Mouse (Mus musculus) limb, embryonic 13.5 days (tissue): ENCODE data around the gene Trim62. TPM values are rescaled to one million over a fixed set of nuclear protein-coding genes. Genes with fewer than 3 reads are reported as not detected.

ENCODE experiments used
- ATAC-seq: fragments of 200-750 bp; cut with Nextera tagmentation; 2 replicates; pipeline ENCODE4 v1.8.0; 2017; ENCODE audit warnings: low read depth, moderate number of reproducible peaks, moderate TSS enrichment; ENCODE audit not compliant: low FRiP score
- H3K27ac ChIP-seq: fragments of 300-500 bp; sonication (generic); 2 replicates; pipeline ENCODE4 v1.5.1; 2015; ENCODE audit warnings: inconsistent platforms, mild to moderate bottlenecking, moderate library complexity
- H3K27me3 ChIP-seq: fragments of 300-500 bp; sonication (generic); 2 replicates; pipeline ENCODE4 v1.6.1; 2015; ENCODE audit warnings: mild to moderate bottlenecking, inconsistent platforms
- H3K36me3 ChIP-seq: fragments of 300-500 bp; sonication (generic); 2 replicates; pipeline ENCODE4 v1.6.1; 2015; ENCODE audit warnings: inconsistent platforms, mild to moderate bottlenecking, moderate library complexity
- H3K4me1 ChIP-seq: fragments of 300-500 bp; sonication (generic); 2 replicates; pipeline ENCODE4 v1.6.1; 2015; ENCODE audit warnings: inconsistent platforms
- H3K4me2 ChIP-seq: fragments of 300-500 bp; sonication (generic); replicated peaks from 2 replicates; pipeline ENCODE4 v1.6.1; 2015; ENCODE audit warnings: inconsistent platforms, mild to moderate bottlenecking, moderate library complexity
- H3K4me3 ChIP-seq: fragments of 300-500 bp; sonication (generic); 2 replicates; pipeline ENCODE4 v1.5.1; 2015; ENCODE audit warnings: moderate library complexity, mild to moderate bottlenecking, inconsistent platforms
- H3K9ac ChIP-seq: fragments of 300-500 bp; sonication (generic); 2 replicates; pipeline ENCODE4 v1.6.1; 2015; ENCODE audit warnings: mild to moderate bottlenecking, inconsistent platforms
- H3K9me3 ChIP-seq: fragments of 300-500 bp; sonication (generic); 2 replicates; pipeline ENCODE4 v1.6.1; 2016; ENCODE audit warnings: inconsistent platforms
- WGBS: fragments of 180-500 bp; shearing (Covaris S2); methylation state at CpG from one replicate; pipeline ENCODE4 v1.1.7; 2015; 5-methylcytosine and 5-hydroxymethylcytosine counted together
- polyA plus RNA-seq: library from polyadenylated mRNA; unstranded; fragments of >200 nt; fragmentation: Nextera tagmentation; extraction: Ambion mirVana; gene quantifications from 2 replicates; pipeline ENCODE4 v1.2.1, GENCODE M21; 2015

The Trim62 gene
- 6.7 and 7.6 TPM in 2 replicates for polyA plus RNA-seq

DNA sequence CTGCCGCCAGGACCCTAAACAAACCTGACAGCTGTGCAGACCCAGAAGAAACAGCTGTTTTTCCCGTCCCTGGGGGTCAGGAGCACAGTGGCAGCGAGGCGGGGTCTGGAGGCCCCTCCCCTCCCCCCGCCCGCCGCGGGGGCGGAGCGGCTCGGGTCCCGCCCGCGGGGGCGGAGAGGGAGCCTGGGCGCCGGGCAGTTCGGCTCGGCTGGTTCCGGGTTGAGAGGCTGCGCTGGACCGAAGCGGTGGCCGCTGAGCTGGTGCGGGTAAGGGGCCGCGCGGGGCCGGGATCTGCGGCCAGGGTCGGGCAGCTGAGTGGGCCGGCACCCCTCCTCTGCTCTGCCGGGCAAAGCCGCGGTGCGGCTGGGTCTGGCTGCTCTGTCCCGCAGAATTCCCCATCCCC, at the start of gene Trim62:
Gene Trim62 (plus strand): TSS at position 202 of the 403 bp plus-strand sequence.
- H3K4me3 ChIP-seq: peak within 1 kb of the TSS; percentile 84
- WGBS: 0% methylated on average over 35 of the region's 37 CpGs
- H3K4me2 ChIP-seq: peak within 1 kb of the TSS; percentile 98
- peak within 1 kb of the TSS; percentile 58 for H3K27ac ChIP-seq
- peak; percentile 72 for ATAC-seq
- peaks cover 5% of the 10 kb centered on the region; the same call in 1 of the 2 replicates for H3K36me3 ChIP-seq
- H3K9me3 ChIP-seq: 0 out of 2 replicates have a peak, but pooled peaks cover 7% of the 10 kb centered on the region
- H3K27me3 ChIP-seq: no peaks in the 10 kb centered on the region
- peak within 1 kb of the TSS; percentile 76 for H3K9ac ChIP-seq
- H3K4me1 ChIP-seq: peaks cover 53% of the 10 kb centered on the region

DNA sequence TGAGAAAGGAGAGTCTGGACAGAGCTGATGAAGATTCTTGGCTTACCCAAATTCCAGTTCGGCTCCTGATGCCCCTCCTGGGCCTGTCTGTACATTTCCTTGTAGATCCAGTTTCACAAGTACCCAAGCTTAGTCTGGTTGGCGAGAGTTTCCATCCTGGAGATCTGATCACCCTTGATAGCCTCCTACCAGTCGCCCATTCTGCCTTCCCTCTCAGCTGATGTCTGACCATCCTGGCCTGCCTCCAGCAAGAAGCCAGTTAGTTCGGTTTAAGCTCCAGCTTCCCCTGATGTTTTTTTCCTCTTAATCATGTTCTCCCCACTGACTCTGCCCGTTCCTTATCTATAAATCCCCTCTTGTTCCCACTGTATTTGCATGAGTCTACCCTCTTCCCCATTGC, 45.2 kb upstream of the Trim62 start:
- Histone ChIP-seq H3K27me3 (no peaks in the 10 kb centered on the region), H3K9ac (no peak overlapping the region), H3K27ac (no peak overlapping the region), H3K4me2 (no peak overlapping the region), H3K36me3 (no peaks in the 10 kb centered on the region), H3K9me3 (no peaks in the 10 kb centered on the region), H3K4me1 (peaks cover 32% of the 10 kb centered on the region), H3K4me3 (no peak overlapping the region)
- no peak for ATAC-seq
- 49% methylated on average over 5 of the region's 5 CpGs for WGBS

DNA sequence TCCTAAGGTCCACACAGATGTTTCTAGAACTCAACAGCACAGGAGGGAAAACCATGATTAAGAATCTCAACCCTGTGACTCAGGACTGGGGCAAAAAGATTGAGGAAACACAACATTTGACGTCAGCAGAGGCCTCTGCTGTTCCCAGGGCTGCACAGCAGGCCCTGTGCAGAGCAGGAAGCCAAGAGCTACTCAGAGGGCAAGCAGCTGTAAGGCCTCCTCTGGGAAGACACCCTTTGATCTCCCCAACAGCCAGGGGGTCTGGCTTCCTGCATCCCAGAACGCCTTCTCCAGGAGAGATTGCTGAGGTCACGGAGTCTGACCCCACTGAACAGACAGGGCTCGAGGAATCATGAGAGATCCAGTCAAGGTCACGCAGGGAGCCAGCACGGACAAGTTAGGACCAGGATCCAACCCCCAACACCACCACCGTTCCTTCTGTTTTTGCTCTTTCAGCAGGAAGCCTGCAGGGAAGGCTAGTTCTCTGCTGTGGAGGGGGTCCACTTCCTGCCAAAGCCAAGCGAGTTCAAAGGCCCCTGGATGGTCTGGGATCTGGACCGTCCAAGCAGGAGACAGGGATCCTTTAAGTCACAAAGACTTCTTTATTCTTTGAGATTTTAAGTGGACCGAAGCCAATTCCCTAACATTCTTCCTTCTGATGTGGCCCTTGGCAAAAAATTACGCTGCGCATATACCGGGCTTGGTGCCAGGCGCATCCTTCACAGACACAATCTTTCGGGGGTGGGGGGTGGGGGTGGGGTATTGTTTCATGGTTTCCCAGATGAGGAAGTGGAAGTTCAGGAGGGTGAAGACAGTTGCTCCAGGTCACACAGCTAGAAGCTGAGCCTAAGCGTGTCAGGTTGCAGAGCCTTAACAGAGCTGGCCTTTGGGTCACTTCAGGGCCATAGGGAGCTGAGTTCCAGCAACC, 43.3 kb upstream of the Trim62 start:
- no peaks in the 10 kb centered on the region for H3K9me3 ChIP-seq
- ATAC-seq: peak; percentile 25; the same call in 1 of the 2 replicates
- H3K27ac ChIP-seq: peak overlapping the region; percentile 72
- H3K4me2 ChIP-seq: no peak overlapping the region
- no peak overlapping the region for H3K9ac ChIP-seq
- H3K27me3 ChIP-seq: no peaks in the 10 kb centered on the region
- WGBS: 28% methylated on average over 16 of the region's 16 CpGs
- H3K4me3 ChIP-seq: no peak overlapping the region
- H3K4me1 ChIP-seq: peaks cover 35% of the 10 kb centered on the region
- no peaks in the 10 kb centered on the region for H3K36me3 ChIP-seq

DNA sequence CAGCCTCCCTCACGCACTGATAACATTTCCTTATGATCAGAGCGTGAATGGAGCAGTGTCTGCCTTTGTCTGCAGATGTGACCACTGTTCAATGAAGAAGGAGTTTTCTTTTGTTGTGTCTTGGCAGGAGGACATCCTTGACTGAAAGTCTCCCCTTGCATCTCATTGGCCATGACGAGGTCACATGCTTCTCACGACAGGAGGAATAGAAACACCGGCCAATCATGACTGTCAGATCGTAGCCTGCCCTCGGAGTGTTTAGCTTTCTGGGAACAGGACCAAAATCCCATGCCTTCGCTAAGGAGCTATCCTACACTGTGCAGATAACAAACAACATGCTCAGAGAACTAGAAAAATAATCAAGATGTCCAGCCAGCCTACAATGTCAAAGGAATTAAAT, 42.1 kb upstream of the Trim62 start:
- no peaks in the 10 kb centered on the region for H3K36me3 ChIP-seq
- H3K9ac ChIP-seq: no peak overlapping the region
- no peaks in the 10 kb centered on the region for H3K27me3 ChIP-seq
- no peak overlapping the region for H3K4me3 ChIP-seq
- H3K27ac ChIP-seq: no peak overlapping the region
- H3K4me1 ChIP-seq: peaks cover 35% of the 10 kb centered on the region
- H3K9me3 ChIP-seq: no peaks in the 10 kb centered on the region
- no peak overlapping the region for H3K4me2 ChIP-seq
- WGBS: 79% methylated on average over 8 of the region's 8 CpGs
- no peak for ATAC-seq

DNA sequence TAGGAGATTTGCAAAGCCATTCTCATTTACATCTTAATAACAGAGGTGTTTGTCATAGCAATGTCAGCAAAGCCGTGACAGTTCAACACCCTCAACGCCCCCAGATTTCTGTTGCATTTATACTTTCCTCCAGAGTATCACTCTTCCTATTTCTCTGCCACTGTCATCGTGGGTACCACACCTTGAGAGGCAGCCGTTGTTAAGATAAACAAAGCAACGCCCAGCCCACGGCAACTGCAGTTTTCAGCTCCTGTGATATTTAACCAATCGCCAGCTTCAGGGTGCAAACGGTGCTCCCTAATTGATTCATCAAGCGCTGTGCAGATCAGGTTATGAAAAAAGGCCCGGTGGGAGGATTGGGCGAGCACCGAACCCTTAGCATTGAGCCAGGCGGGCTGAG, 38.8 kb upstream of the Trim62 start:
- WGBS: 39% methylated on average over 13 of the region's 13 CpGs
- Histone ChIP-seq H3K27ac (no peak overlapping the region), H3K27me3 (no peaks in the 10 kb centered on the region), H3K9ac (no peak overlapping the region), H3K36me3 (no peaks in the 10 kb centered on the region), H3K4me2 (no peak overlapping the region), H3K9me3 (no peaks in the 10 kb centered on the region), H3K4me1 (peaks cover 16% of the 10 kb centered on the region), H3K4me3 (no peak overlapping the region)
- no peak for ATAC-seq

DNA sequence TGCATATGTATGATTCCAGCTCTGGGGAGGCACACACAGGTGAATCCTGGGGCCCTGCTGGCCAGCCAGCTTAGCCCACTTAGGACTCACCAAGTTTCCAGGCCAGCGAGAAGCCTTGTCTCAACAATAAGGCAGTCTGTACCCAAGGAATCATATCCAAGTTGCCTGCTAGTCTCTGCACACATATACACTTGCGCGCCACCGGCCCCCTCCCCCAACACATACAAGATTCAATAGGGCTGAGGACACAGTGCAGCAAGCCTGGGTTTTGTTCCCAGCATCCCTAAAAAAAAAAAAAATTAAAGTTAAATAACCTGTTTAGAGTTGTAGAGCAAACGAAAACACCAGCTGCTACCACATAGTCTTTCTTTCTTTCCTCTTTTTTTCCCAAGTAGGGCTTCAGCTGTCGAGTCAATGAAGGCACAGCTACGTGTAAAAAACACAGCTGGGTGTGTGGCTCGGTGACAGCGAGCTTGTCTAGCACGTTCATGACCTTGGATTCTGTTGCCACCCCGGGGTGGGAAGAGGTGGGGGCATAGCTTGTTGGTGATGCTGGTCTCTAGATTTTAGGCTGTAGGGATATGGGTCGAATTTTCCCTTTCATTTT, 37.9 kb upstream of the Trim62 start:
- WGBS: 69% methylated on average over 12 of the region's 12 CpGs
- H3K27me3 ChIP-seq: no peaks in the 10 kb centered on the region
- 0 out of 2 replicates have a peak, but pooled peaks cover 10% of the 10 kb centered on the region for H3K4me1 ChIP-seq
- no peaks in the 10 kb centered on the region for H3K36me3 ChIP-seq
- H3K27ac ChIP-seq: no peak overlapping the region
- no peak overlapping the region for H3K4me3 ChIP-seq
- H3K9ac ChIP-seq: no peak overlapping the region
- no peak for ATAC-seq
- no peaks in the 10 kb centered on the region for H3K9me3 ChIP-seq
- no peak overlapping the region for H3K4me2 ChIP-seq

DNA sequence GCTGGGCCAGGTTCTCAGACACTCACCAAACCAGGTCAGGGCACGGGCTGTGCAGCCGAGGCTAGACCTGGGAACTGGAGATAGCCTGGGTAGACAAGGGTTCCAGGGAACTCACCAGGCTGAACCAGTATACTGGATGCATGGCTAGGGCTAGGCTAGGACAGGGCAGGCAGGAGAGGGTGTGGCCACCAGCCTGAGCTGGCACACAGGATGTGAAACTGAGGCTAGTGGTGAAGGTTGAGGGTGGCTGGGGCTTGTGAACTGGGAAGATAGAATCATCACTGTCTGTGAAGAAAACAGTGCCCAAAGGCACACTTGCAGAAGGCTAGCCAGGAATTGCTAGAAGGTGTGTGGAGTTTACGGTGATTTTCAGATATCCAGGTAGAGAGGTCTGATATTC, 34.4 kb upstream of the Trim62 start:
- Histone ChIP-seq H3K9ac (no peak overlapping the region), H3K27ac (no peak overlapping the region), H3K4me2 (no peak overlapping the region), H3K27me3 (no peaks in the 10 kb centered on the region), H3K4me1 (0 out of 2 replicates have a peak, but pooled peaks cover 7% of the 10 kb centered on the region), H3K36me3 (no peaks in the 10 kb centered on the region), H3K4me3 (no peak overlapping the region), H3K9me3 (no peaks in the 10 kb centered on the region)
- ATAC-seq: no peak; the same call in 1 of the 2 replicates
- 90% methylated on average over 3 of the region's 3 CpGs for WGBS

DNA sequence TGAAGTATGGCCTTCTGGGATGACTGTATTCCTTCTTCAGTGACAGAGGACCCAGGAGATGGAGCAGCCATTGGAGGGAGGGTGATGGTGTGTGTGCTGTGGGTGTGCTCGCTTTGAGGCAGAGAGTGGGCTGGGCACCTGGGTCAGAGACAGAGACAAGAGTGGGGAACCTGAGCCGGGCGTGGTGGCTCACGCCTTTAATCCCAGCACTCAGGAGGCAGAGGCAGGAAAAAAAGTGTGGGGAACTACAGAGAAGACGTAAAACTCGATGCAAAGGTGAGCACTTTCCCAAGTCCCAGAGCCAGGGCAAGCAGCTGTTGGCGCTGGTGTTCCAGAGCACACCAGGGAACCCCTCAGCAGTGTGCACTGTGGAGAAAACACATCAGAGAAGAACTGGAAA, 33.7 kb upstream of the Trim62 start:
- H3K4me2 ChIP-seq: no peak overlapping the region
- H3K27ac ChIP-seq: no peak overlapping the region
- 0 out of 2 replicates have a peak, but pooled peaks cover 4% of the 10 kb centered on the region for H3K4me1 ChIP-seq
- no peaks in the 10 kb centered on the region for H3K36me3 ChIP-seq
- no peaks in the 10 kb centered on the region for H3K27me3 ChIP-seq
- no peaks in the 10 kb centered on the region for H3K9me3 ChIP-seq
- 56% methylated on average over 7 of the region's 7 CpGs for WGBS
- ATAC-seq: no peak
- 0 out of 2 replicates have a peak overlapping the region, but pooled peaks have one; percentile 13 for H3K9ac ChIP-seq
- H3K4me3 ChIP-seq: no peak overlapping the region

DNA sequence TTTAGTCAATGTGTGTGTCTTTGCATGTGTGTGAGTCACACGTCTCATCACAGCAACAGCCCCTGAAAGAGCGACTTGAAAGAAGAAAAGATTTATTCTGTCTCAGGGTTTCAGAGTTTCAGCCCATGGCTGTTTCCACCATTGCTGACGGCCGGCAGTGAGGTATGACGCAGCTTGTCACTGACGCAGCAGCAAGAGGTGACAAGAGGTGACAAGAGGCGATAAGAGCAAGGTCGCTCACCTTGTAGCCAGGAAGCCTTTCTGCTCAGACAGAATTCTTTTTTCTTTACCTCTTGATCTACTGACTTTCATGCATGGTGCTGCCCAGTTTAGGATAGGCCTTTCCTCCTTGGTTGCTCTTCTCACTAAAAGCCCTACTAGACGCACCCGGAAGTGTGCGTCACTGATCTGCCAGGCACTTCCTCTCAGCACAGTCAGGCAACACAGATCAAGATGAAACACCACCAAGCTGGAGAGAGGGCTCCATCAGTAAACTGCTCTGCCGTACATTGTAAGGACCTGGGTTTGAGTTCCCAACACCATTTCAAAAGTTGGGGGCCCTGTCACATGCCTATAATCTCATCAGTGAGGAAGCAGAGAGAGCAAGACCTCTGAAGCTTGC, 31.0 kb upstream of the Trim62 start:
- H3K4me1 ChIP-seq: peaks cover 7% of the 10 kb centered on the region

DNA sequence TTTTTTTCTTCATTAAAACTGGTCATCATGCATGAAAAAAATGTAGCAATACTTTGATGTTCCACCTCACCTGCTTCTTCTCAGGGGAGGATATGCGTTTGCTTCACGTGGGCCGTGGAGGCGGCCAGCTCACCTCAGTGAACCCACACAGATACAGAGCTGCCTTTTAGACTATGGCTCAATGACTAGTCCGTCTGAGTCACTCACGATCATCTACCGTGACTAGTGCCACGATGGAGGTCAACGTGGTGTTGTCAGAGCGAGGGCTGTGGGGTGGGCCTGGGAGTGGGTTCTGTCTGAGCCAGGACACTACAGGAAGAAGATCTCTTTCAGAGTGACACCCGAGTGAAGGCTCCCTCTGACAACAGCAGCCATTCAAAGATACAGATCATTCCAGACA, 30.3 kb upstream of the Trim62 start:
- no peaks in the 10 kb centered on the region for H3K36me3 ChIP-seq
- H3K4me3 ChIP-seq: no peak overlapping the region
- H3K27ac ChIP-seq: no peak overlapping the region
- H3K27me3 ChIP-seq: no peaks in the 10 kb centered on the region
- 89% methylated on average over 11 of the region's 11 CpGs for WGBS
- no peaks in the 10 kb centered on the region for H3K9me3 ChIP-seq
- H3K9ac ChIP-seq: no peak overlapping the region
- no peak for ATAC-seq
- peaks cover 7% of the 10 kb centered on the region for H3K4me1 ChIP-seq
- no peak overlapping the region for H3K4me2 ChIP-seq

More for the DNA sequence above, 31.0 kb upstream of the Trim62 start:
- ATAC-seq: no peak
- Histone ChIP-seq H3K27me3 (no peaks in the 10 kb centered on the region), H3K27ac (no peak overlapping the region), H3K4me3 (no peak overlapping the region), H3K36me3 (no peaks in the 10 kb centered on the region), H3K4me2 (no peak overlapping the region), H3K9ac (no peak overlapping the region), H3K9me3 (no peaks in the 10 kb centered on the region)
- 79% methylated on average over 12 of the region's 12 CpGs for WGBS

DNA sequence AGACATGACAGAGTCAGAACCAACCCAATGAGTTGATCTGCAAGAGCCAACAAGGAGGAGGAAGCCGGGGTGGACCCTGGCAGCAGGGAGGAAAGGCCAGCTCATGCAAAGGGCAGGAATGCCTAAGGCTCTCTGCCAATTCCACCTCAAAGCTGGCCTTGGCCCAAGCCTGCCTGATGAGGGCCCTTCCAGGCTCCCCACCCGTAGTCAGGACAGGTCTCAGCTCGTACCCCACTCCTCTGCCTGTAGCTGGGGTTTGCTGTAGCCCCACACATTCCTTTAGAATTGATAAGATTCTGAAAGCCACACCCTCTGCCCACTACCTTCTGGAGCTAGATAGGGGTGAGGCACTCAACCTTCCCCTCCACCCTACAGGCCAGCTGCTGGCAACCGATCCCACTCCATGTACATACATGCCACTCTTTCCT, 27.8 kb upstream of the Trim62 start:
- 73% methylated on average over 4 of the region's 4 CpGs for WGBS
- ATAC-seq: no peak

DNA sequence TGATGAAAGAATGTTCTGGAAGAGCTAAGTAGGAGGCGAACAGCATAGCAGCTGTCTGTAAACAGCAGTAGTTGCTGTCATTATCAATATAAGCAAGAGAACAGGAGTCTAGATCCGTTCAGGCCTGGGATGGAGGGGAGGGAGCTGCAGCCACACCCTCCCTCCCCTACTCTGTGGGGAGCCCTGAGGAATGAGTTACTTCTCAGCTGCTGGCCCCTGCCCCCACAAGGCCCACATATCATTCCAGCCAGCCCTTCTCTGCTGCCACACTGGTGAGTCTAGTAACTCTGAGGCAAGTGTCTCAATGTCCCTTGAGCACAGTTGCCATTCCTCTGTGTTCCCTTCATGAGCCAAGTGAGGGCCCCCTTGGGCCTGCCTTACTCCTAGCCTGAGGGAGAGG, 26.2 kb upstream of the Trim62 start:
- H3K9ac ChIP-seq: no peak overlapping the region
- no peak overlapping the region for H3K27ac ChIP-seq
- H3K36me3 ChIP-seq: no peaks in the 10 kb centered on the region
- H3K27me3 ChIP-seq: no peaks in the 10 kb centered on the region
- H3K4me3 ChIP-seq: no peak overlapping the region
- WGBS: 69% methylated on average over 2 of the region's 2 CpGs
- H3K4me1 ChIP-seq: peaks cover 4% of the 10 kb centered on the region
- ATAC-seq: no peak
- H3K4me2 ChIP-seq: no peak overlapping the region
- H3K9me3 ChIP-seq: peaks cover 6% of the 10 kb centered on the region; the same call in 1 of the 2 replicates

More for the DNA sequence above, 27.8 kb upstream of the Trim62 start:
- no peak overlapping the region for H3K4me3 ChIP-seq
- H3K27me3 ChIP-seq: no peaks in the 10 kb centered on the region
- no peaks in the 10 kb centered on the region for H3K36me3 ChIP-seq
- H3K27ac ChIP-seq: no peak overlapping the region
- no peak overlapping the region for H3K9ac ChIP-seq
- no peak overlapping the region for H3K4me2 ChIP-seq
- peaks cover 6% of the 10 kb centered on the region; the same call in 1 of the 2 replicates for H3K9me3 ChIP-seq
- peaks cover 4% of the 10 kb centered on the region for H3K4me1 ChIP-seq
